Mouse (Mus musculus): ENCODE results near the gene Pcid2. TPM values are rescaled to one million over a fixed set of nuclear protein-coding genes. Genes with fewer than 3 reads are reported as not detected.
"Not testable (repeated sequence)": the region's sequence is repeated elsewhere in the genome, so short reads cannot be mapped to it uniquely, and the experiment has no call there.

Pcid2 gene
- polyA plus RNA-seq, 1 experiment = 39.0 TPM

- Histone ChIP-seq H3K4me1 (ENCODE audit: control insufficient read depth, insufficient read depth, low read length) (peaks cover 4% of the 10 kb centered on the region), H3K27ac (ENCODE audit: insufficient read depth, low read length) (no peak overlapping the region), H3K4me3 (replicated peaks; ENCODE audit: insufficient read depth, low read depth, low read length) (no peak overlapping the region), H3K27me3 (ENCODE audit: control insufficient read depth, insufficient read depth, low read length) (no peaks in the 10 kb centered on the region)
- WGBS = 86% methylated on average over 11 of the region's 11 CpGs
- DNase-seq = no peak
- no peak for TF ChIP-seq POLR2A (IDR thresholded peaks at IDR 0.05; ENCODE audit: borderline replicate concordance, insufficient read depth, low read length)
- TF ChIP-seq CTCF (IDR thresholded peaks at IDR 0.05; ENCODE audit: borderline replicate concordance, insufficient read depth, low read depth, low read length) = no peak
Measured at GRCm38 (mm10) chr8:13111917-13112316, 6.7 kb upstream of the Pcid2 start.

GRCm38 (mm10) chr8:13109416-13109960 lies 4.2 kb upstream of the Pcid2 start:
- Histone ChIP-seq H3K4me3 (replicated peaks; ENCODE audit: insufficient read depth, low read depth, low read length) (no peak overlapping the region), H3K27me3 (ENCODE audit: control insufficient read depth, insufficient read depth, low read length) (no peaks in the 10 kb centered on the region), H3K4me1 (ENCODE audit: control insufficient read depth, insufficient read depth, low read length) (peaks cover 4% of the 10 kb centered on the region), H3K27ac (ENCODE audit: insufficient read depth, low read length) (no peak overlapping the region)
- DNase-seq = no peak
- TF ChIP-seq CTCF (IDR thresholded peaks at IDR 0.05; ENCODE audit: borderline replicate concordance, insufficient read depth, low read depth, low read length) (no peak), POLR2A (IDR thresholded peaks at IDR 0.05; ENCODE audit: borderline replicate concordance, insufficient read depth, low read length) (no peak)
- WGBS = 32% methylated on average over 1 of the region's 1 CpGs

GRCm38 (mm10) chr8:13108967-13109366 lies 3.7 kb upstream of the Pcid2 start:
- 85% methylated on average over 8 of the region's 8 CpGs for WGBS
- no peak for TF ChIP-seq CTCF (IDR thresholded peaks at IDR 0.05; ENCODE audit: borderline replicate concordance, insufficient read depth, low read depth, low read length)
- no peak for TF ChIP-seq POLR2A (IDR thresholded peaks at IDR 0.05; ENCODE audit: borderline replicate concordance, insufficient read depth, low read length)

GRCm38 (mm10) chr8:13107990-13108638 lies 2.9 kb upstream of the Pcid2 start:
- Histone ChIP-seq H3K4me3 (replicated peaks; ENCODE audit: insufficient read depth, low read depth, low read length) (no peak overlapping the region), H3K27ac (ENCODE audit: insufficient read depth, low read length) (no peak overlapping the region), H3K27me3 (ENCODE audit: control insufficient read depth, insufficient read depth, low read length) (no peaks in the 10 kb centered on the region), H3K4me1 (ENCODE audit: control insufficient read depth, insufficient read depth, low read length) (peaks cover 4% of the 10 kb centered on the region)
- no peak for TF ChIP-seq POLR2A (IDR thresholded peaks at IDR 0.05; ENCODE audit: borderline replicate concordance, insufficient read depth, low read length)
- TF ChIP-seq CTCF (IDR thresholded peaks at IDR 0.05; ENCODE audit: borderline replicate concordance, insufficient read depth, low read depth, low read length) = no peak
- DNase-seq = no peak
- 87% methylated on average over 13 of the region's 13 CpGs for WGBS

More at GRCm38 (mm10) chr8:13108967-13109366, 3.7 kb upstream of the Pcid2 start:
- no peak for DNase-seq
- H3K27ac ChIP-seq (ENCODE audit: insufficient read depth, low read length) = no peak overlapping the region
- H3K4me3 ChIP-seq (replicated peaks; ENCODE audit: insufficient read depth, low read depth, low read length) = no peak overlapping the region
- peaks cover 4% of the 10 kb centered on the region for H3K4me1 ChIP-seq (ENCODE audit: control insufficient read depth, insufficient read depth, low read length)
- H3K27me3 ChIP-seq (ENCODE audit: control insufficient read depth, insufficient read depth, low read length) = no peaks in the 10 kb centered on the region

- H3K4me1 ChIP-seq (ENCODE audit: control insufficient read depth, insufficient read depth, low read length) = peaks cover 4% of the 10 kb centered on the region
- no peak for TF ChIP-seq POLR2A (IDR thresholded peaks at IDR 0.05; ENCODE audit: borderline replicate concordance, insufficient read depth, low read length)
- TF ChIP-seq CTCF (IDR thresholded peaks at IDR 0.05; ENCODE audit: borderline replicate concordance, insufficient read depth, low read depth, low read length) = no peak
- no peak for DNase-seq
- peak overlapping the region; percentile 59; the same call in 1 of the 2 replicates for H3K27ac ChIP-seq (ENCODE audit: insufficient read depth, low read length)
- WGBS = 1% methylated on average over 62 of the region's 63 CpGs
- peak overlapping the region; percentile 57 for H3K4me3 ChIP-seq (replicated peaks; ENCODE audit: insufficient read depth, low read depth, low read length)
- H3K27me3 ChIP-seq (ENCODE audit: control insufficient read depth, insufficient read depth, low read length) = no peaks in the 10 kb centered on the region
Measured at GRCm38 (mm10) chr8:13105908-13106551, 771 bp upstream of the Pcid2 start.

GRCm38 (mm10) chr8:13104691-13105086 lies 570 bp downstream of the Pcid2 start:
- H3K4me1 ChIP-seq (ENCODE audit: control insufficient read depth, insufficient read depth, low read length) = peaks cover 4% of the 10 kb centered on the region
- DNase-seq = peak; percentile 91 to 97
- under 1% methylated on average over 45 of the region's 45 CpGs for WGBS
- H3K27me3 ChIP-seq (ENCODE audit: control insufficient read depth, insufficient read depth, low read length) = no peaks in the 10 kb centered on the region
- peak overlapping the region; percentile 95 for H3K4me3 ChIP-seq (replicated peaks; ENCODE audit: insufficient read depth, low read depth, low read length)
- TF ChIP-seq CTCF (IDR thresholded peaks at IDR 0.05; ENCODE audit: borderline replicate concordance, insufficient read depth, low read depth, low read length) (no peak), POLR2A (IDR thresholded peaks at IDR 0.05; ENCODE audit: borderline replicate concordance, insufficient read depth, low read length) (peak; percentile 85)
- H3K27ac ChIP-seq (ENCODE audit: insufficient read depth, low read length) = peak overlapping the region; percentile 85

DNA sequence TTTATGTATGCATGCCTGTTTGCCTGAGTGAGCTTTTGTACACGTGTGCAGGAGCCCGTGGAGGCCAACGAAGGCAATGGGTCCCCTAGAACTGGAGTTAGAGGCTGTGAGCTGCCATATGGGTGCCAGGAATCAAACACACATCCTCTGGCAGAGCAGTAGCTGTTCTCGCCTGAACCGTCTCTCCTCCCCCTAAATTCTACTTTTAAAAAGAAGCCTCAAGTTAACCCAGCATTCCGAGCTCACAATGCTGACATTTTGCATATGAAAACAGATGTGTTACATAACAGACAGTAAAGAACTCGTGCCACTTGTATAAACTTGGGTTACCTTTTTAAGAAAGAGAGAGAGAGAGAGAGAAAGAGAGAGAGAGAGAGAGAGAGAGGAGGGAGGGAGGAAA lies 27.7 kb downstream of the Pcid2 start:
- Histone ChIP-seq H3K4me3 (replicated peaks; ENCODE audit: insufficient read depth, low read depth, low read length) (no peak overlapping the region), H3K4me1 (ENCODE audit: control insufficient read depth, insufficient read depth, low read length) (no peaks in the 10 kb centered on the region), H3K27ac (ENCODE audit: insufficient read depth, low read length) (no peak overlapping the region), H3K27me3 (ENCODE audit: control insufficient read depth, insufficient read depth, low read length) (no peaks in the 10 kb centered on the region)
- TF ChIP-seq POLR2A (IDR thresholded peaks at IDR 0.05; ENCODE audit: borderline replicate concordance, insufficient read depth, low read length) = no peak
- no peak for TF ChIP-seq CTCF (IDR thresholded peaks at IDR 0.05; ENCODE audit: borderline replicate concordance, insufficient read depth, low read depth, low read length)
- DNase-seq = no peak
- WGBS = 87% methylated on average over 7 of the region's 7 CpGs

DNA sequence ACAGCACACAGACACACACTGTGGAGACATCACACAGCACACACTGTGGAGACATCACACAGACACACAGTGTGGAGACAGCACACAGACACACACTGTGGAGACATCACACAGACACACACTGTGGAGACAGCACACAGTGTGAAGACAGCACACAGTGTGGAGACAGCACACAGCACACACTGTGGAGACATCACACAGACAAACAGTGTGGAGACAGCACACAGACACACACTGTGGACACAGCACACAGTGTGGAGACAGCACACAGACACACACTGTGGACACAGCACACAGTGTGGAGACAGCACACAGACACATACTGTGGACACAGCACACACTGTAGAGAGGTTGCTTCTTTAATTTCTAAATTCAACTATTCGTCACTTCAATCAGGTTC lies 29.7 kb downstream of the Pcid2 start:
- not testable (repeated sequence) for H3K4me3 ChIP-seq (replicated peaks; ENCODE audit: insufficient read depth, low read depth, low read length); H3K4me1 ChIP-seq (ENCODE audit: control insufficient read depth, insufficient read depth, low read length); H3K27me3 ChIP-seq (ENCODE audit: control insufficient read depth, insufficient read depth, low read length); DNase-seq; H3K27ac ChIP-seq (ENCODE audit: insufficient read depth, low read length)
- WGBS = 97% methylated on average over 1 of the region's 1 CpGs
